Mouse (Mus musculus): ENCODE measurements around the gene Synj2.

Synj2 gene

GRCm38 (mm10) chr17:5941230-5942043, at the start of gene Synj2:
Gene Synj2, plus strand, starts transcription at chr17:5941280.
- in situ Hi-C loops (cut with MboI, MseI), result loop anchor here (5.0 kb wide), 1 partner anchor 71 kb away; no protein-coding TSS in a partner anchor

DNA sequence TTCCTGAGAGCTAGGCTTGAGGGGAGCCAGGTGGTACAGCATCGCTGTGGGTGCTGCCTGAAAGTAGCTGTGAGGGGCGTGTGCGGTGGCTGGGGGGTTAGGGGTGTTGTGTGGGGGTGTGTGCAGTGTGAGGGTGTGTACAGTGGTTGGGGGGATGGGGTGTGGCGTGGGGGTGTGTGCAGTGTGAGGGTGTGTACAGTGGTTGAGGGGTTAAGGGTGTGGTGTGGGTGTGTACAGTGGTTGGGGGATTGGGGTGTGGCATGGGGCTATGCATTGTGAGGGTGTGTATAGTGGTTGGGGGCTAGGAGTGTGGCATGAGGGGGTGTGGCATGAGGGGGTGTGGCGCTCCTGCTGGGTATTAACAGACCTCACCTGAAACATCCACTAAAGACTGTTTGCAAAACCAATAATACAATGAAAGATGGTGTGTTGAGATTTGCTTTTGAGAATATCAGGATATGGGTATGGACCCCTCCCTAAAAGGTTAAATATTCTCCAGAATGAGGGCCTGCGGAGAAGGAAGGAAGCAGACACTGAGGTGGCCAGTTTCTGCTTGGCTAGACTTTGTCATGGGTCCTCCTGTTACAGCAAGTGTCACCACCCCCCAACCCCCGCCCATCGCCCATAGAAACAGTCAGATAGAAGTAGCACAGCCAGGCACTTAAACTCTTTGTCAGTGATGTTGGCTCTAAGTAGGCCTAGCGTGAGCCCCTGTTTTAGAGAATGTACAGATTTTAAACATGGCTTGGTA, 49.0 kb upstream of the Synj2 start:
- in situ Hi-C loops (cut with MboI, MseI), result no loop called here

DNA sequence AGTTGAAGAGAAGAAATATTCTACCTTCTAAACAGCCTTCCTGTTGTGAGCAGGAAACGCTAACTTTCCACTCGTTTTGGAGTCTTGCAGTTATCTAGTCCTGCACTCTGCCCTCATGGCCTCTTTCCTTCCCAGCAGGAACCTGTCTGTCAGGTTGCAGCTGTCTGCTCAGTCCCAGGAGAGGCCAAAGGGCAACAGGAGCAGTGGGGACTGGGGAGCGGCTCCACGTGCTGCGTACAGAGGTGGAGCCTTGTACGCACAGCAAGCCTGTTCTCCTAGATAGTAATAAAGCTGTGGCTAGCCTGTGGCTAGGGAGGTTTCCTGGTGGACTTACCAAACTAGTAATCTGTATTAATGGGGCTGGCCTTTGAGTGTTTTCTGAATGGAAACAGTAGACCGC, 48.0 kb upstream of the Synj2 start:
- in situ Hi-C loops (cut with MboI, MseI), result no loop called here

DNA sequence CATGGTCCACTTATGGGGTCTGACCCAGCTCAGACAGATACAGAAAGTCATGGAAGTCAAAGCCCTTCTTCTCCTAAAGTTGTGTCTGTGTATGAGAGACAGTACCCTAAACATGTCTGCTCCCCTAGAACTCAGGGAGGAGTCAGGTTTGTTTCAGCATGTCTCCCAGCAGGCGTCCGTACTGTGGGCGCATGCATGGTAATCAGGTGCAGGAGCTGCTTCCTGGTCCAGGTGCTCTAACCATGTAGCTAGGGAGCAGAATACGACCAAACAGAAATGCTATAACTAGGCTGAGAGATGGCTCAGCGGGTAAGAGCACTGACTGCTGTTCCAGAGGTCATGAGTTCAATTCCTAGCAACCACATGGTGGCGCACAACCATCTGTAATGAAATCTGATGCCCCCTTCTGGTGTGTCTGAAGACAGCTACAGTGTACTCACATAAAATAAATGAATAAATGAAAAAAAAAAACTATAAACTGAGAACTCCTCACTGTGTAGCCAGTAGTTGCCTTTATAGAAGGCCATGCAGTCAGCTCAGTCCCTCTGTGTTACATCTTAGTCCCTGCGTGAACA, 47.4 kb upstream of the Synj2 start:
- in situ Hi-C loops (cut with MboI, MseI), result no loop called here

DNA sequence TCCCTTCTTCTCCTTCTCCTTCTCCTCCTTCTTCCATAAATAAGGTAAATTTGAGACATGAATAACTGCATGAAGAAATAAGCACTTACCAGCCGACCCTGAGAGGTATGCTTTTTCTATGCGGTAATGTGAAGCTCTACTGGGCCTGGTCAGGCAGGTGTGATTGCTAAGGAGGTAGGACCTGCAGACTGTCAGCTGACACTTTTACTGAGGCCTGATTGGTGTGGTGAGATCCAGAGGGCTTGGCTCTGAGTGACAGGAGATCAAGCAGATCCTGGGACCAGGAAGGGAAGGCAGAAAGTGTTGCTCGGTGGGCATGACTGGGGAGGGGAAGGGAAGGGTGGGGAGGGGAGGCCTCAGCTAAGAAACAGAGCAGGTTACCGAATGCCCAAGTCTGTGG, 45.0 kb upstream of the Synj2 start:
- in situ Hi-C loops (cut with MboI, MseI), result no loop called here

GRCm38 (mm10) chr17:5896607-5897006, 44.5 kb upstream of the Synj2 start:
- in situ Hi-C loops (cut with MboI, MseI), result no loop called here

DNA sequence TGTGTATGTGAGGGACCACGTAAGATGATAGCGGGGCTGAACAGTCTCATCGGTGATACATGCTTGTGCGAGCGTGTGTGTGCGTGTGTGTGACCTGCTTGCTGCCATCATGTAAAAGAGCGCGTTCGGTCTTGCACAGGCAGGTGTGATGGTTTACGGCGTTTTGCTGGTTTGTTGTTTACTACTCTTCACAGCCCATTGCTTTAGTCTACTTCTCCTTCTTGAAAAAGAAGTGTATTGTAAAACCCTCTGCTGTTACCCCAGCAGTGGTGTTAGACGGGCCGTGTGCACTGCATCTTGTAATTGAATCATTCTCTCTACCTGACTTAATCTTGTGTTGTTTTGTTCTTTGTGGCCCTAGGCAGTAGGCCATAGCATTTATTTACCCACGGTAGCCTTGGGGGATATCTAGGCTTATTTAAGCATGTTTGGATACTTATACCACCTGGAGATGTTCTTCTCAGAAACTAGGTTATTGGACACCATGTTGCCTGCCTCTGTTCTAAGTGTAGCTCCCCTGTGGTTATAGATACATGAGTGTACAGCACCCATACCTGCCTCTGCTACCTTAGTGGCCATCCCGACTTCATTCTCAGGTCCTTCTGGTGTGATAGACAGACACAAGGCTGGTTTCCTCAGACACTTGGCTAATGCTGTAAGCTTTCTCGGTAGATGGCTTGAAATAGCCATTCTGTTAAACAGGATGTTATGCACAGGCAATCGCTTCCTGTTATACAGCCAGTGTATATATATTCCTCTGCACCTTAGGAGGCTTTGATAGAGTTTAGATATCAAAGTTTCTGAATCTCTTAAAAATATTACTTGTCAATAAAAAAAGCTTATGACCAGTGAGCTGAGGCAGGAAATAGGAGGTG, 43.5 kb upstream of the Synj2 start:
- in situ Hi-C loops (cut with MboI, MseI), result no loop called here

DNA sequence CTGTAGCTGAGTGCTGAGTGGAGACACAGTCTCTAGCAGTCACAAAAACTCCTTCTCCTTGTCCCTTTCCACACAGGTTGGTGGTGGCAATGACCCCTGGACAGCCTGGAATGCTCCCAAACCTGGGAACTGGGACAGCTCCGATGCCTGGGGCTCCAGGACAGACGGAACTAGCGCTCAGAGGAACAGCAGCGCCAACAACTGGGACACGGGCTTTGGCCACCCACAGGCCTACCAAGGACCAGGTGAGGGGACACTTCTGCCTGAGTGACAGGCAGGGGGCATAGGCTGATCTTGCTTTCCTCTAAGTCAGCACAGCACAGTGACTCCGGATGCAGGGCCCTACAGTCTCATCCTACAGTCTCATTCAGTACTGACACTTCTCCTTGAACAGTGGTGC, 41.8 kb upstream of the Synj2 start:
- in situ Hi-C loops (cut with MboI, MseI), result no loop called here

DNA sequence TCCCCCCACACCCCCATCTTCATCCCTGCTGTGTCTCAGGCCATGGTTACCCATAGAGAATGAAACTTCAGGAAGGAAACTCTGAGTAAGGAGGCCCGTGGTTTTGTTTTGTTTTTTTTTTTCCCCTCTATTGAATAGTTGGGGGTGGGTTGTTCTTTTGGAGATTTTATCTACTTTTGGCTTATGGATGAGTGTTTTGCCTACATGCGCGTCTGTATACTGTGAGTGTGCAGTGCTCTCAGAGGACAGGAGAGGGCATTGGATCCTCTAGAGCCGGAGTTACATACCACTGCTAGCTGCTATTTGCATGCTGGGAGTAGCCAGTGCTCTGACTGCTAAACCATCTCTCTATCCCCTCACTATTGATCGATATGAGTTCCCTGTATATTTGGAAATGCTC, 39.7 kb upstream of the Synj2 start:
- in situ Hi-C loops (cut with MboI, MseI), result no loop called here

DNA sequence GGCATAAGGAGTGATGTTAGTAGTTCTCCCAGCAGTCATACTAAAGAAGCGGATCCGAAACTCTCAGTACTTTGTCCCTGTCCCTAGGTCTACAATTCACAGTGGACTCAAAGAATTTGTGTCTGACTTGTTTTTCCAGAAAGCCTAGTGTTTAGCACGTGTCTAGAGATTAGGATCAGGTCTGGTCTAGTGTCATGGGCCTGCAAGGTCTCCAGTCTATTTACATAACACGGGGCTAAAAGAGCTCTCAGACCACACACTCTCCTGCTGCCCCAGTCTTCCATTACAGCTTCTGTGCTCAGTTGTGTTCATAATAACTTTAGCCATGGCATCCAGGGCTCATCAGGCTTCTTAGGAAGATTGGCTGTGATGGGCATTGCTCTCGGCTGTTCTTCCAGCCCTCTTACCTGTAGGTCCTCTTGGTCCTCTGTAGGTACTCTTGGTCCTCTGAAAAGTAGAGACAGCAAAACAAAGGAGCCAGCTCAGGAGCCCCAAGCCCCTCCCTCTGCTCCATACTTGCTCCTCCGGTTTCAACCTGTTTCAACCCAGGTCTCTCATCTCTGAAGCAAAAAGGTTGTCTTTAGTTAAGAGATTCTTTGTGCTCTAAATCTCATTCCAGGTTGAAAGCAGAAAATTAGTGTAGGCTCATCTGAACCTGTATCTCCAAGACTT, 37.3 kb upstream of the Synj2 start:
- in situ Hi-C loops (cut with MboI, MseI), result no loop called here

GRCm38 (mm10) chr17:5909681-5910080, 31.4 kb upstream of the Synj2 start:
- in situ Hi-C loops (cut with MboI, MseI), result loop anchor here (5.0 kb wide), 1 partner anchor 52 kb away; no protein-coding TSS in a partner anchor

DNA sequence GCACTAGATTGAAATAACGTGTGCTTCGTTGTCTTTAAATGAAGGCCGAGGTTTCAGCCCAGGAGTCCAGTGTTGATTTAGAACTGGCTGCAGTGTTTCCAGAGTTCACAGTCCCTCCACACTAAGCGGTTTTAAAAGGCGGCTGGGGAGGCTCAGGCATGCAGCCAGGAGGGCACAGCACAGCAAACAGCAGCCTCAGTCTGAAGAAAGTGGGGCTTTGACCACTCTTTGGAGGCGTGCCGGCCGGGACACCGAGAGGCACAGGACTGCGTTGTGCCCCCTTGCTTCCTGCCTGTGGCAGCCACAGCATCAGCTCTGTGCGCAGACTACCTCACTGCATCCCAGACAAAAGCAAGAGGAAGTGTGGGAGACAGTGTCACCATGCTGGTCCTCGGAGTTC, 29.5 kb upstream of the Synj2 start:
- in situ Hi-C loops (cut with MboI, MseI), result no loop called here

- in situ Hi-C loops (cut with MboI, MseI), result no loop called here
Measured at GRCm38 (mm10) chr17:5912797-5913196, 28.3 kb upstream of the Synj2 start.

GRCm38 (mm10) chr17:5914217-5914616, 26.9 kb upstream of the Synj2 start:
- in situ Hi-C loops (cut with MboI, MseI), result no loop called here

DNA sequence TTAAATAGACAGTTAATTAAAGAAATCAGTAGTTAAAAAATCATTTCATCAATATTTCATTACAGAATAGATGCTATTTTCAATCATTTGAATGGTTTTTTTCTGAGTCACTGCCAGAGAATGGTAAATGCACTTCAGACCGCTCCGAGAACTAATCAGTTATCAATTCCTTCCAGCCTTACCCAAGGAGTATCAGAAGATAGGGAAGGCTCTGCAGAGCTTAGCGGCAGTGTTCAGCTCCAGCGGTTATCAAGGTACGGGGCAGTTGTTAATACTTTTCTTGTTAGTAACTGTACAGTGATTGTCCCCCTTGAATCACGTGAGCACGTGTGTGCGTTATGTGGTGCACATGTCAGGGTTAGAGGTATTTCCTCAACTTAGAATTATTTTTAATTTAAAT, 19.1 kb upstream of the Synj2 start:
- in situ Hi-C loops (cut with MboI, MseI), result no loop called here

- in situ Hi-C loops (cut with MboI, MseI), result no loop called here
Measured at GRCm38 (mm10) chr17:5923281-5923680, 17.8 kb upstream of the Synj2 start.

DNA sequence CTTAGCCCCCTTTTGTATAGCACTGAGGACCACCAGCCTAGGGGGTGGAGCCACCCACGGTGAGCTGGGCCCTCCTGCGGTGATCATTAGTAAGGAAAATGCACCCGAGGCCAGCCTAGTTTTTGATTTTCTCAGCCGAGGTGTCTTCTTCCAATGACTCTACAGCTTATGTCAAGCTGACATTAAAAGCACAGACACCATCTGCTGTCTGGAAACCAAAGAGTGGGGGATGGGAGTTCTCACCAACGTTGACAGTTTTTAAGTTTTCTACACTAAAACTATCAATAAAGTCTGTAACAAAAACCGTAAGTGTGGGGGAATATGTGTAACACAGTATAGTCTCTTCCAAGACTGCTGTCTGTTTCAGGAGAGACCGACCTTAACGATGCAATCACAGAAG, 16.8 kb upstream of the Synj2 start:
- in situ Hi-C loops (cut with MboI, MseI), result no loop called here

- in situ Hi-C loops (cut with MboI, MseI), result no loop called here
Measured at GRCm38 (mm10) chr17:5926710-5927109, 14.4 kb upstream of the Synj2 start.

DNA sequence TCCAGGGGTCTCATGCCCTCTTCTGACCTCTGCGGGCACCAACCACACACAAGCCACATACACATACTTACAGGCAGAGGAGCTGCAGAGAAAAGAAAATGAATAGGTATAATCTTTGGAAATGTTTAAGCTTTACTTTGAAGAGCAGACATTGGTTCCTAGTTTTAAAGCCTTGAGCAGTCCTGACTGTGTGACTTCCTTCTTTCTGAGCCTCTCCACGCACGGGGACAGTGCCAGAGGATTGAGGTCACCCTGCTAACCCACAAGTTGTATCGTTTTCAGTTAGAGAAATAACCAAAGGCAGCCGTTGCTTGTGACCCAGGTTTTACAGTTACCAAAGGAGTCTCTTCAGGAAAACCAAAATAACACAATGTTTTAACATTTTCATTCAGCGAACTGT, 12.0 kb upstream of the Synj2 start:
- in situ Hi-C loops (cut with MboI, MseI), result no loop called here

DNA sequence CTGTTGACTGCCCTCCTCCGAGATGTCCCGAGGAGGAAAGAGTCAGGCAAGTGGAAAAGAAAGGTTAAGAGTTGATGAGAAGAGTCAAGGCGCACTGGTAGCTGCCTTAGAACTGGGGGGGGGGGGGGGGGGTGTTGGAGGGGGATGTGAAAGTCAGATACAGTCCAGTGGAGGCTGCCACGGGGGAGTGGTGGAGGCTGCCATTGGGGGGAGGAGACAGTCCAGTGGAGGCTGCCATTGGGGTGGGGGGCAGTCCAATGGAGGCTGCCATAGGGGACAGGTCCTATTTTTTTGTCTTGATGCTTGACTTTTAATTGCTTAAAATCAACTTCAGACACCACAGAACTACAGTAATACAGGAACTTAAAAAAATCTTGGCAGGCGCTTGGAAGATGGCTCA, 8.9 kb upstream of the Synj2 start:
- in situ Hi-C loops (cut with MboI, MseI), result no loop called here
